Mouse (Mus musculus) 416B (cell line): ENCODE measurements at regions not wholly inside any gene's neighbourhood (a gene's known extent, or its start where the extent isn't known, plus 50 kb on each side); places are given as distances from the start of the nearest gene placed in this dataset.
A peak's percentile ranks its signal among the peaks of the same experiment; 100 is the strongest.

Experiments
- DNase-seq: peaks from one replicate; pipeline ENCODE4 v3.0.0; 2011; ENCODE audit warnings: low read depth

DNA sequence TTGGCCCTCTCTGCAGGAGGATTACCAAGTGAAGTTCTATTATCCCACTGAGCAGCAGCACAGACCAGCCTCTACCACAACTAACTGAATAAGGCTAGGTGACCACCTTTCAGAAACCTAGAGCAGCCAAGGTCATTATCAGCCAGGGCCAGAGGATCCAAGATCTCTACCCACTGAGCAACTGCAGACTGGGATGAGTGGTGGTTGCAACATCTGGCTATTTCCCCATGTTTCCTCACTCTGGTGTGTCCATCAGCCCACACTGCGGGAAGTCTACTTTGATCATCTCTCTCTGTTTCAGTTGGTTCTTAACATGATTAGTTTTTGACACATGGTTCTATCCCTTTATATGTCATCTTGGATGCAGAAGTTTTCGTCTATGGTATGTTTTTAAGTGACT, 157.2 kb downstream of the Cog6 start:
- DNase-seq = peak; percentile 55

DNA sequence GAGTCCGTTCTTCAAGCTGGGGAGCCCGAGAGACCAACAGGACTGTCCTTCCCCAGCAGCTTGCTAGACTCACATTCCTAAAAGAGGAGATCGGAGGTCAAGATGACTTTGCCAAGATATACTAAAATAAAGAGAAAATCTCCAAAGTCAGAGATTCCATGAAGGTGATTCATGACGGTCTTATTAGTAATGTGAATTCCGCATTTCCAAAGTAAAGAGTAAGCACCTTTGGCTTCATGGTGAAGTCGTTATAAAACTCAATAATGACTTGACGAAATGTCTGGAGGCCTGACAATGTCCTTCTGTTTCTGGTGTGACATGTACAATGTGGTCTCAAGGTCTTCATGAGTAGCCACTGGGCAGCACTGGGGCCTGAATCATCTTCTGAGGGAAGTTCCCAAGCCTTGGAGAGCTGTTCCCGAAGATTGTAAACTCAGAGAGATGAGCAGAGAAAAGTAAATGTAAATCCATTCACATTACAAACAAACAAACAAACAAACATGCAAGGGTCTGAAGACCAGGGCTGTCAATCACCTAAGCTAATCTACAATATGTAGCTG, 157.7 kb downstream of the Cog6 start:
- DNase-seq = no peak

DNA sequence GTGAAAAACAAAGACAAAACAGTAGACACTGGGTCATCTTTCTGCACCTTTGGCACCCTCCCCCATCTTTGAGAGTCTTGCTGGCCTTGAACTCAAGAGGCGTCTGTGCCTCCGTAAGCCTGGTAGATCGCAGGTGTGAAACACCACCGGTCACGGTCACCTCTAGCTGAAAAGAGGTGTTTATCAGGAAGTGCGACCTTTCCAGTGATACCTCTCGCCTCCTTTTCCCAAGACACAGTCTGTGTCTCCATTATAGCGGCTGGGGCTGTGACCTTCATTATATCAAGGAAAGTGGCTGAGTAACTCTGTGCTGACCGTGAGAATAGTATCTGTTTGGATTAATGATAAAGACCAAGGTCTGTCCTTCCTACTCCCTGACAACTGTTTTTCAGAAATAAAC, 158.8 kb downstream of the Cog6 start:
- DNase-seq = no peak

DNA sequence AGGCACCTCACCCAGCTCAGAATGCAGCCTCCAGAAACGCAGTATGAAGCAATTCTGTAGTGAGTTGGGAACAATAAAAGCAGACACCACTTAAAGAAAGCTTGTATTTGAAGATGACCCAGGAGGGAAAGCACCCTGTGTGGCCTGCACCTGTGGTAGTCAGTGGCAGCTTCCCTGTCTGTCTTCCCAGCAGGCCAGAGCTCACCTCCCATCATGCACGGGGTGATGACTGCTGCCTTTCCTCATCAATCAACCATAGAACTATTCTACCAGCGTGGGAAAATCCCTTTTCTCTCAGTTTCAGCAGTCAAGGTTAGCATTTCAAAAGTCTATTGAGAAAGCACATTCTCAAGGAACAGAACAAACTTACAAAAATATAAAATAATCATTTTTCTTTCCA, 160.0 kb downstream of the Cog6 start:
- DNase-seq = no peak

DNA sequence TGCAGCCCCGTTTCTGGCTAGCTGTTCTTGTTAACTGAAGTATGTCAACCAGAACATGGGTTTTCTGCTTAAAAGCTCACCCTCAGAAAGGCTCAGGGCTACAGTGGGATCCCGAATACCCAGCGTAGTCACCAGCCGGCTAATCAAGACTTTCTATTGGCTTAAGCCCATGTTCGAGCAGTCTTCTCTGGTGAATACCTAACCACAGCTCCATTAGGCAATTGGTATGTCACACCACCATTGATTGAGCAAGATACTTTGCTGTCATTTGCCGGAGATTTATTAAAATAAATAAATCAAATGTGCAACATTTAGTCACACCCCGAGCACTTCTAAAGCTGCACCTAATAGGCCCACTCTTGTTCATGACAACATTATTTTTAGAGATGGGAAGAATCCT, 162.5 kb downstream of the Cog6 start:
- peak; percentile 60 for DNase-seq

DNA sequence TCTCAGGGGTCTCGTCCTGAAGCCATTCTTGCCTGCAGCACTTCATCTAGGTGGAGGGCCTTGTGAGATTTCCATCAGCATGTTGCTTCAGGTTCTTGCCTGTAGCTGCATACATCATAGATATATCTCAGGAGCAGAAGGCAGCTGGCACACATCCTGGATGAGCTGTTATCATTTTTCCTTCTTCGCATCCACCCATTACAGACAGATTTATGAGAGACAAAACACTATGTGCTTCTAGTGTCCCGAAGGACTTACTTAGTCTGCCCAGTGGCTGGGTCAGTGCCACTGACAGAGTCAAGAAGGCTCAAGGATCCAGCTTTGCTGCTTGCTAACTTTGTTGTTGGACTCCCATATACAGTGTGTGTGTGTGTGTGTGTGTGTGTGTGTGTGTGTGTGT, 163.9 kb downstream of the Cog6 start:
- no peak for DNase-seq

DNA sequence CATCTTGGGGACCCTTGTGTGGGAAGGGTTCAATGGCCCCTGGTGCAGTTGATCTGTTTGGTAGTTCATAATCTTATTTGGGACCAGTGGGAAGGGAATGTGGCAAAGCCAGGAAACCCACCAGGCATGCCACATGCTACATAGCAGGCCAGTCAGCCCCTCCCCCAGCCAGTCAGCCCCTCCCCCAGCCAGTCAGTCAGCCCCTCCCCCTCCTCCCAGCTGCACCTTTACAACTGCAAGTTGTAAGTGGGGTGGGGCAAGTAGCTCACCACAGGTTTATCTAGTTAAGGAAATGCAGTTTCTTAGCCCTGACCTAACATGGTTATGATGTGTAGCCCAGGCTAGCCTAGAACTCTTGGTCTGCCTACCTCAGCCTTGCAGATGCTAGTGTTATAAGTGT, 171.9 kb downstream of the Cog6 start:
- no peak for DNase-seq

DNA sequence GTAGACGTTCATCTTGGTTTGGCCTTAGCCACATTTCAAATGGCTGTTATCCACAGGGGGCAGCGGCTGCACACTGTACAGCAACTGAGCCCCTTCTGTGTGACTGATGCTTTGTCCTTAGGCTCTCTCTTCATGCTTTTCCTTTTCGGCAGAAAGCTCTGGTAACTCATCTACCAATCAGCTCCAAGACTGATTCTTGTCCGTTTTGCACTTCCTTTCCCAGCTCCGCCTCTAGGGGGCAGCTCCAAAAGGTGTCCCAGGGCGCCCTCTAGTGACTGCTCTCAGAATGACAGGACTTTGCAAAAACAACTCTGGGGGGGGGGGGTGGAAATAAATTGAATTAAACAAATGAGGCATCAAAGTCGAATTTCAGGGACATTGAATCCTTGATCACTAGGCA, 173.0 kb downstream of the Cog6 start:
- DNase-seq = peak; percentile 87

DNA sequence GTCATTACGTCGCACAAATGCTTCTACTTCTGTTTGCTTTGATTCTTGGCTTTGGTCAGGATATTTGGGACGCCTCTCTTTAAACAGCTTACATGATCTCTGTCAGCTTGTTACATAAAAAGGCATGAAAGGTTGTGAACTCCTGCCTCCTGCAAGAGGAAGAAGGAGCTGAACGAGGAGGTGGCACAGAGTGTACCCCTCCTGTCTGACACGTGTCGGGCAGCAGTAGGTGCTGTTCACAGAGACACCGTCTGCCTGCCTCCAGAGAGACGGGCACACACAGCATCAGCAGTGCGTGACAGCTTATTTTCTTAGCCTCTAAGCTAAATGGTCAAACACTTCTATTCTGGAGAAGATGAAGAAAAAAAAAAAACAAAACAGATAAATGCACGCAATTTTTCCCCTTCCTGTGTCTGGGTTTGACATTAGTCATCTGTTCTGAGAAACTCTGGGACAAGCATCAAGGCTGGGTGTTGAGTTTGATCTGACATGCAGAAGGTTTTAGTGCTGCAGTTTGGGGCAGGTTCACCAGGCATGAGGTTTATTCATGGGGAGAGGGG, 174.1 kb downstream of the Cog6 start:
- no peak for DNase-seq

DNA sequence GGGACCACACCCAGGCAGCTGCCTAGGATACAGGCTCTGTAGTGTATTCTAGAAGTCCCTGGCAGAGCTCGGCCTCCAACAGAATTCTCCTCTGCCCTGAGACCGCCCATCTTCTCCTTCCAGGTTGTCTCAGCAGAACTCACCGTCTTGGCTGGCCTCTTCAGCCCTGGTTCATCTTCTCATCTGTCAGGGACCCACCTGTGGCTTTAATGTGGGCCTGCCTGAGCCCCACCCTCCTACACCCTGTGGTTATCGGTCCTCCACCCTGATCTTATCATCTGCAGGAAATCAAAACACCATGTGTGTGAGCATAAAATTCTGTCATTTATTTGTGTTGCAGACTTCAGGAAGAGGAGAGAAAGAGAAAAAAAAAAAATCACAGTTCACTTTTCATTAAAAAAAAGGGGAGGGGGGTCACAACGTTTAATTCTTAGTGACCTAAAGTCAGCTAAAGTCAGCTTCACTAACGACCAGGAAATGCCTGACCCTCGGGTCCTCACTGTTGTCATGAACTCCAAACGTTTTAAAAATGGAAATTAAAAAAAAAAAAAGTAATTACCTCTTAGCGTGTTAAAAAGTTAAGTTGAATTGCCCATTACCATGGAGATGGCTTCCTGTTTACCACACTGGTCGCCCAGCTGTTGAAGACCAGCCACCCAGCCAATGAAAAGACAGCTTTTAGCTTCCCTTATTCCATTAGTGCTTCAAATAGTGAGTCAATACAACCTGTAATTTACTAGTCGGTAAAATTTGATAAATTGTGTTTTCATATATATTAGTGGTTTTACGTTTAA, 176.7 kb downstream of the Cog6 start:
- DNase-seq = peak; percentile 43

DNA sequence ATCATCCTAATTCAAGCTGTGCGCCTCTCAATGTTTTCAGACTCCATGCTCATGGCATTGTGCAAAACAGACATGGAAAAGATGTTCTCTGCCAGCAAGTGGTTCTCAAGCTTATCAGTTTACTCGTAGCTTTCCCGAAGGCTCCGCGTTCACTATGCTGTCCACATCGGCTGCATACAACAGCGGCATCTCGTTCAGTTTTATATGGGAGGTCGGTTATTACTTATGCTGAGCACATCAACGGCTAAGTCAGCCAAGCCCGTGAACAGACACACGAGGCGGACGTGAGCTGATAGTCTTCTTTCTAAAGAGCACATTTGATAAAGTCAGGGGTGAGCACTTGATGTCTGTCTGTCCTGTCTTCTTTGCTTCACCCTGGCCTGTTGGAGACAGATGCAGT, 179.0 kb downstream of the Cog6 start:
- no peak for DNase-seq

DNA sequence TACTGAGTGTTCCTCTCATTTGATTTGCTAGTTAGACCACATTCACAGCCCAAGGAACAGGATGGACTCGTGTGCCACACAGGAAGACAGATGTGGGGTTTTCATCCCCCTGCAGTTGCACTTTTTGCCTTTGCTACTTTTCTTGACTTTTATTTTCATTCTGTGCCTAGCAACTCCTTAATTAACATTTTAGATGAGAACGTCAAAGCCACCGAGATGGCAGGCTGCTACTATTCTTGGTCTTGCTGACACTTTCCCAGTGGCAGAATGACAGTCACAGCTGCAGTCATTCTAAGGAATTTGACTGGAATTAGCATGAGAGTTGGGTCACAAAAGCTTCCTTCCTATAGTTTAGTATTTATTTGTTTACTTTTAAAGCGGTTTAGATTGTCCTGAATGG, 179.5 kb downstream of the Cog6 start:
- no peak for DNase-seq

DNA sequence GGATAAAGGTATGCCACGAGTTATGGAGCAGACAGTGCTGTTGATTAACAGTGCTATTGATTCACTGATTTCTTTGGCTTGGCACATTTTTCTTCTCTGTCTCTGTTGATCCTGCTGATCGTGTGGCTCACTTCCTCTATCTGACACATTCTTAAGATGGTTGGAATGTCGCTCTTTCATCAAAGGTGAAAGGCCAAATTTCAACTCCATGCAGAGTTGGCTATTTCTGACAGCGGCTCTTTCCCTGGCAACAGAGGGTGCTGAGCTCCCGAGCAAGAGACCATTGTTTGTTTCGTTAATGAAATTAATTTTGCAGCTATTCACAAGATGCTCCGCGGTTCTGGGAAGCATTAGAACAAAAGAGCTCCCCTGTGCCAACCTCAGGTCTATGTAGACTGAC, 180.3 kb downstream of the Cog6 start:
- DNase-seq = no peak

DNA sequence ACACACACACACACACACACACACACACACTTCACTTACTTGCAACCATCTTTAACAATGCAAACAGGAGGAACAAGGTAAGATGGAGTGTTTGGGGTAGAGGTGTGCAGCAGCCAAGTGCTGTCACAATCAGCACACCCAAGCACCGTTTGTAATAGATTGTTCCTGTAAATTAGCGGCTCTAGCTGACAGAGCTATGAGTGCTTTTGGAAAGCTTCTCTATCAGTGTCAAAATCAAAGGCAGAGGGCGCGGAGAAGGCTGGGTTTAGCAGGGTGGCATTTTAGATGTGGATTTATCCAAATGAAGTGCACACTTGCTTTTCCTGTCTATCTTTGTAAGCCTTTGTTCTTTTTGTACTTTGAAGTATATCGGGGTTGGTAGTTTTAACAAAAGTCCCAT, 184.6 kb downstream of the Cog6 start:
- DNase-seq = no peak

DNA sequence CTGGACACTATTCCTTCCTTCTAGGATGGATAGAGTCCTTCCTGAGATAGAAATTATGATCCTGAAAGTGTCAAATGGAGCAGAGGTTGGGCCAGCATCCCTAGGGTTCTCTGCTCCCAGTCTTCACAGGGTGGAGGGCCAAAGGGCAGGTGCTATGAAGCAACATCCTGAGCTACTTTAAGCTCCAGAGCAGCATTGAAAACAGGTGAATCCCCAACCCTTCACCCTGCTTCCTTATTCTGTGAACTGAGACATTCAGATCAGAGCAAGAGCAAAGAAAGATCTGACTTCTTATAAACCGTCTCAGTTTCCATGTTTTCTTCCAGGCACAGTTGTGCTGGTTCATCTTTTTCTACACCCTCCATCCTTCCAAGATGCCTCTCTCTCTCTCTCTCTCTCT, 185.1 kb downstream of the Cog6 start:
- DNase-seq = no peak

DNA sequence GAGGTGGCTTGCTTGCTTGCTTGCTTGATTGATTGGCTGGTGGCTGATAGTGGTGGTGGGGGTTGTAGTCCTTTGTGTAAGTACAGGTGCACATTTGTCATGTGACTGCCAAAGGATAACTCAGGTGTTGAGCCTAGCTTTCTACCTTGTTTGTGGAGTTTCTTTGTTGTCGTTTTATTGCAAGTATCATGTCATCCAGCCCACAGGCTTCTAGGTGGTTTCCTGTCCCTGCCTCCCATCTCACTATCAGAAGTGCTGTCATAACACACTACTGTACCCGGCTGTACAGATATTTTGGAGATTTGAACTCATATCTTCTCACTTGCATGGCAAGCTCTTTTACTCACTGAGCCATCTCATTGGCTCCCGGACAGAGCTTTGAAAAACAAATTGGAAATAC, 186.9 kb downstream of the Cog6 start:
- DNase-seq = no peak

DNA sequence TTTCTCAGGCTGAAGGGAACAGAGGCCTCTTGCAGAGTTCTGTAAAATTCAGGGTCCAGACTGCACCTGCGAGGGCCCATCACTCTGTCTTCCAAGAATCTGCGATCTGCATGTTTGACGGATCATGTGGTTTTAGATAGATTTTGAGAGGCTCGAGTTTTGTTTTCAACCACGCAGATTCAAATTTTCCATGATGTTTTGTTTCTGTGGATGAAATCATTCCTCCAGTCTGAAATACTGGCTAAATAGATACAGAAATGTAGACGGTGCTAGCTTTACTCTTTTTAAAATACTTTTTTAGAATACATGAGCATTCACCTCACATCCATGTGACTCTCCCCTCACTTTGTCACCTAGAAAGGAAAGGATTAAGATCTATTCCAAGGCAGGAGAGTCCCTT, 188.0 kb downstream of the Cog6 start:
- DNase-seq = no peak

DNA sequence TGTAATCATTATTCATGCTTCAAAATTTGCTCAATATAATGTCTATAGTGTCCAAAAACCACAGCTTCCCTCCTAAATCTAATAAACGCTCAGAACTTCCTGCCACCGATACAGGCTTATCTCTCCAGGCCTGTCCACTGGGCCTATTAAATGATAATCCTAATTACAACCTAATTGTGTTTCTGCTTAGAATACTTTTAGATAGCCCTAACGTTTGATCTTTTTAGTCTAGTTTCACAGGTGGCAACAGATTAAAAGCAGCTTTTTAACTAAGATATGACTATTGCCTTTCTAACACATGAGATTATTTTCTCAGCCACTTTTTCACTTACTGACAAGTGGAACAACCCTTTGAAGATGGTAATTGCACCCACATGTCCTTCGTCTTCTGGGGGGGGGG, 188.6 kb downstream of the Cog6 start:
- no peak for DNase-seq

DNA sequence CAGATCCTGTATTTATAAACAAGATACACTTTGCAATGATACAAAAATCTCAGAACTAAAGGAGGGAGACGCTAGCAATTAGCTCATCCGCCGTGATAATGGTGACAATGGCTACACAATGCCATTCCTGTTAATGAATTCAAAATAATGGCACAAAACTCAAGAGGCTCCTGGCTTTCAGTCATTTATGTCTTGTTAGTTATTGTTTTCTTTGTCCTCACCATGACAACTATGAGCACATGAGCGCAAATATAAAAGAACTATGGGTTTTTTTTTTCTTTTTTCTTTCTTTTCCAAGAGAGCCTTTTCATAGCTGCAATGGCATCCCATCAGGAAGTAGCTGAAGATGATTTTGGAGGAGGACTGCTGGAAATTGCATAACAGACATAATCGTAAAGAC, 194.2 kb downstream of the Cog6 start:
- no peak for DNase-seq

DNA sequence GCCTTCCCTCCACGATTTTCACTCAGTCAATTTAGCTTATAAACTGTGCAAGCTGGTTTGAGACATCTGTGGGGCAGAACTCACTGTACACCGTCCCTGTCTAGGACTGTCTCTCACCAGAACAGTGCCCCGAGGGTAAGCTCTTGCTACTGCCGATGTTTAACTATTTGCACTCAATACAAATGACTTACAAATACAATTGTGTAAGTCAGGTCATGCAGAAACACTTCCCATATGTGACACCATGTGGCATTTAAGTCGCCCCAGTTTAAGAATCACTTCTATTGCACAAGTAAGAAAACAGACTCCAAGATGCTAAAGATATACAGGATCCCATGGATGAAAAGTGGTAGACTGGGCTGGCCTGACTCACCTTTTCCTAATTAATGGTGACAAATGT, 195.6 kb downstream of the Cog6 start:
- no peak for DNase-seq

DNA sequence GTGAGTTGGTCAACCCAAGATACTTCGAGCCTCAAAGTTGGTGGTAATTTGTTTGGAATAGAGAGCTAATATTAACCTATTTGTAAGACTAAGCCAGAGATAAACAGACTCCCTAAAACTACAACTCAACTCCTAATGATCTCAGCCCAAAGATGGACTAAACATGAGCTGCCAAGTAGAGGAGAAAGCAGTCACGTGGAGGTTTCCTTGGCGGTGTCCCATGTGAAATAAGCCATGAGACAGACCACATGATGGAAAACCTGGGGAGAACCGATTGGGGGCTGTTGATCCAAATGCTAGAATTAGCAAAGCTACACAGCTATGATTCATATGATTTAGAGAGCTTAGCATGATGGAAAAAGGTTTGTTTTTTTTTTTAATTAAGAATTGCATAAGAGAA, 198.6 kb downstream of the Cog6 start:
- DNase-seq = no peak

DNA sequence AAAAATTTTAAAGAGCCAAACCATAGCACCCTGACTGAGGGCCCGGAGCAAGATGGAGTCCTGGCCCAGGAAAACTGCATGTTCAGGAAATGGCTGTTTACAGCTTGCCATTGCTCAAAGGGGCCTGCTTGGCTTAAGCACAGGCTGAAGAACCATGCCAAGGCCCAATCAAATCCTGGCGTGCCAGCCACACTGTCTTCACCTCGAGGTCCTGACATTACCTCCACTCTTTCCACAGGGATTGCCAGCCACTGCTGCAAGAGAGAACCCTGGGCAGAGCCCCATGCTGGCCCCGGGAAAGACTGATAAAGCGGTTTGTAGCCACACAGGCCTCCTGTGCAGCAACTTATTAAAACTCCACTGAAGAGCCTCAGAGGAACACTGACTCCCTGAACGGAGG, 199.6 kb downstream of the Cog6 start:
- DNase-seq = no peak

DNA sequence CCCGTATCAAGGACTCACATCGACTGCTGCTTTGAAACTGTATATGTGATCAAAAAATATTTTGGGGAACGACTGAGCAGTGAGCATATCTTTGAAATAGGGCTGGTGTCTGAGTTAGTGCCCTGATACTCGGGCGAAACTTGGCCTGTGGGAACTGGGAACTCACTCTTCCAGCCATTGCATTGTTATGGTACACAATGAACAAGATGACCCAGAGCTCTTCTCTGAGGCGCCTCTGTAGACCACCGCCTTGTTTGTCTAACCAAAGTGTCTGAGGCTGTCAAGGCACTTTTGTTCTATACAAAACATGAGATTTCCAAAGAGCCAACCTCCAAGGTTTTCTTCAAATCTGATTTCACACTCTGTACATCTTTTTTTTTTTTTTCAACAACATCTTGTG, 201.5 kb downstream of the Cog6 start:
- no peak for DNase-seq

DNA sequence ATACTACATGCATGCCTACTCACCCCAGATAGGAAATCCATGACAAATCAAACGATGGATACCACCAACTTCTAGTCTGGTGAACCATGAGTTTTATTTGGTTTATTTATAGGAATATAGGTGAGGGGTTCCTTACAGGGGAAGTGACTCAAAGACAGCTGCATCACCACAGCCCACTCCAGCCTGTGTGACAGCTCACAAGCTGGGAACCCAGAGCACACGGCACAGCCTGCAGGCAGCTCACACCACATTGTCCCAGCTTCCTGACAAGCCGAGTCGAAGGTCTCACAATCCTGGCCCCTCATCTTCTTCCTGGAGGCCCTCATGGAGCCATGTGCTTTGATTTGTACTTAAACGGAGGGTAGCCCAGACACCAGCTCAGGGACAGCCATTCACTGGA, 214.7 kb downstream of the Cog6 start:
- DNase-seq = peak; percentile 12
